Mouse (Mus musculus) hindbrain, embryonic 11.5 days (tissue): ENCODE measurements at regions not wholly inside any gene's neighbourhood (a gene's known extent, or its start where the extent isn't known, plus 50 kb on each side); places are given as distances from the start of the nearest gene placed in this dataset.

Source experiments
- ATAC-seq: fragments of 200-750 bp; cut with Nextera tagmentation; 2 replicates; pipeline ENCODE4 v1.8.0; 2017; ENCODE audit warnings: mild to moderate bottlenecking, moderate TSS enrichment, moderate library complexity; ENCODE audit not compliant: low FRiP score
- DNase-seq: peaks from one replicate; pipeline ENCODE4 v3.0.0-alpha.2; 2015; ENCODE audit warnings: low spot score
- H3K27ac ChIP-seq: fragments of 300-500 bp; sonication (generic); 2 replicates; pipeline ENCODE4 v1.5.1; 2014; ENCODE audit warnings: mild to moderate bottlenecking, low read depth, low read length
- H3K27me3 ChIP-seq: fragments of 300-500 bp; sonication (generic); 2 replicates; pipeline ENCODE4 v1.6.1; 2014; ENCODE audit warnings: mild to moderate bottlenecking, low read length, moderate library complexity, mixed read lengths; ENCODE audit not compliant: control insufficient read depth, insufficient read depth
- H3K36me3 ChIP-seq: fragments of 300-500 bp; sonication (generic); 2 replicates; pipeline ENCODE4 v1.6.1; 2014; ENCODE audit warnings: mild to moderate bottlenecking, low read length, moderate library complexity, mixed read lengths; ENCODE audit not compliant: control insufficient read depth, insufficient read depth
- H3K4me1 ChIP-seq: fragments of 300-500 bp; sonication (generic); replicated peaks from 2 replicates; pipeline ENCODE4 v1.6.1; 2014; ENCODE audit warnings: low read length, mixed read lengths; ENCODE audit not compliant: control insufficient read depth, insufficient read depth
- H3K4me2 ChIP-seq: fragments of 300-500 bp; sonication (generic); replicated peaks from 2 replicates; pipeline ENCODE4 v1.6.1; 2014; ENCODE audit warnings: mild to moderate bottlenecking, low read depth, low read length
- H3K4me3 ChIP-seq: fragments of 300-500 bp; sonication (generic); 2 replicates; pipeline ENCODE4 v1.5.1; 2014; ENCODE audit warnings: low read depth, low read length
- H3K9ac ChIP-seq: fragments of 300-500 bp; sonication (generic); 2 replicates; pipeline ENCODE4 v1.6.1; 2014; ENCODE audit warnings: low read depth, low read length
- H3K9me3 ChIP-seq: fragments of 300-500 bp; sonication (generic); 2 replicates; pipeline ENCODE4 v1.6.1; 2016; ENCODE audit warnings: low read length; ENCODE audit not compliant: control insufficient read depth
- WGBS: fragments of 180-500 bp; shearing (Covaris S2); extraction: QIAGEN DNeasy Blood & Tissue Kit; methylation state at CpG from one replicate; pipeline ENCODE4 v1.1.7; 2014; 5-methylcytosine and 5-hydroxymethylcytosine counted together

- no peak for ATAC-seq
- no peaks in the 10 kb centered on the region for H3K36me3 ChIP-seq
- DNase-seq, result no peak
- no peak overlapping the region for H3K27ac ChIP-seq
- no peaks in the 10 kb centered on the region for H3K9me3 ChIP-seq
- WGBS, result 82% methylated on average over 5 of the region's 5 CpGs
- no peak overlapping the region for H3K4me2 ChIP-seq
- no peaks in the 10 kb centered on the region for H3K27me3 ChIP-seq
- H3K4me3 ChIP-seq, result no peak overlapping the region
- H3K9ac ChIP-seq, result no peak overlapping the region
- H3K4me1 ChIP-seq, result no peaks in the 10 kb centered on the region
These were observed 553.3 kb downstream of the Gm19410 start for GRCm38 (mm10) chr8:36318884-36319283.

DNA sequence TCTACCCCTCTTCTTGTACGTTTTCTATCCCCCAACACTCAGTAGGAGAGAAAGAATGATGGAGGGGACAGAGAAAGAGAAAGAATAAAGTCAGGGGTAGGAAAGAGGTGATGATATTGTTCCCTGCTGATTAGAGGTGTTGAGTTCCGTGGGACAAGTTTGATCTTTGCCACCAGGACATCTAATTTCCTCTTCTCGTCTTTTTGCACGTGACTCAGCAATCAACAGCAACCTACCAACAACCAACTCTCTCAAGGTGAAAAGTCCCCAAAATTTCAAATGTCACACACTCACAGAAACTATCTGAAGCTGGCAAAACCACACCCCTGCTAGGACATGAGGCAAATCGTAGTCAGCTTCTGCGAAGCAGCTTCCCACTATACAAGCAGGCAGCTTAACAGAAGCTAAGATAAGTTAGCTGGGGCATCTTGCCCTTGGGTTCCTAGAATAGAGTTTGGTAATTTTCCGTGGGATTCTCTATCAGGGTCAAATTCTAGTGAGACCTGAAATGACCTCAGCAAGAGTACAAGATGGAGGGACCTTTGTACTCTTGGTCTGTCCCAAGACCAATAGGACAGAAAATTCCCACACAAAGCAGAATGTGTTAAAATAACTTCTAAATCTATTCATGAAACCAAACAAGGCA lies 553.8 kb downstream of the Gm19410 start:
- no peak for ATAC-seq

DNA sequence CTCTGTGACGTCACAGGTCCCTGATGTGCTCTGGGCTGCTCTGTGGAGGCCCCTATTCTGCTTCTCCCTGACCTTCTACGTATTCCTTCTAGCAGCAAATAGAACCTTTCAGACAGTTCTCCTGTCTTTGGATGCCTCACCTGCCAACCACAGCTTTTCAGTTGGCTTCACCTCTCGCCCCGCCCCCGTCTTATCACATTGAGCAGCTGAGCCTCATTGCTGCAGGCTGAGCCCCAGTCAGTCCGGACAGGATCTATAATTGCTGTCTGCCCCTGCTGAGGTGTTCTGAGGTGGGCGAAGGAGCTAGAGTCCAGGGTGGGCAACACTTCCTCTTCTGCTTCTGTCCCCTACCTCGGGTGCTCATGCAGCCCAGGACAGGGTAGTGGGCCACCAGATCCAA lies 556.5 kb downstream of the Gm19410 start:
- WGBS, result 85% methylated on average over 8 of the region's 8 CpGs
- Histone ChIP-seq H3K36me3 (no peaks in the 10 kb centered on the region), H3K27ac (no peak overlapping the region), H3K4me2 (no peak overlapping the region), H3K4me1 (no peaks in the 10 kb centered on the region), H3K4me3 (no peak overlapping the region), H3K9ac (no peak overlapping the region), H3K27me3 (no peaks in the 10 kb centered on the region), H3K9me3 (no peaks in the 10 kb centered on the region)
- ATAC-seq (no peak), DNase-seq (no peak)

More for the DNA sequence above, 553.8 kb downstream of the Gm19410 start:
- 71% methylated on average over 7 of the region's 7 CpGs for WGBS
- H3K4me2 ChIP-seq, result no peak overlapping the region
- no peaks in the 10 kb centered on the region for H3K36me3 ChIP-seq
- H3K4me3 ChIP-seq, result no peak overlapping the region
- no peaks in the 10 kb centered on the region for H3K27me3 ChIP-seq
- no peak for DNase-seq
- H3K9me3 ChIP-seq, result no peaks in the 10 kb centered on the region
- H3K4me1 ChIP-seq, result no peaks in the 10 kb centered on the region
- H3K27ac ChIP-seq, result no peak overlapping the region
- no peak overlapping the region for H3K9ac ChIP-seq

DNA sequence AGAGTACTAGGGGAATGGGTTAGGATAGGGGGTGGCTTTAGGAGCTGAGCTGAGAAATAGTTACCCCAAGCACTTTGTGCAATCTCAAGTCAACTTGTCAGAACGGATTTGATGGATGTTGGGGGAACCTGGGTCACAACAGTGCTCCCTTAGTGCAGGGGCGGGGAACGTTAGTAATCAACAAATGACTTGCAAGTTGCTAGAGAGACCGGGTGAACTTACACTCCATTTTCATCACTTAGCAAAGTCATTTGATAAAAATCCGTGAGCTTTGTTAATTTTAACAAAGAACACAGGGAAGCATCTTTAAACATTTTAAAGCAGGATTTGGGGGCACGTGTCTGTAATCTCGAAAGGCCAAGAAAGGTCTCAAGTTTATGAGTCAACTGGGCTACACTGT lies 557.0 kb downstream of the Gm19410 start:
- no peak overlapping the region for H3K4me3 ChIP-seq
- no peak overlapping the region for H3K27ac ChIP-seq
- H3K9ac ChIP-seq, result no peak overlapping the region
- ATAC-seq (no peak), DNase-seq (no peak)
- WGBS, result 79% methylated on average over 7 of the region's 7 CpGs
- no peaks in the 10 kb centered on the region for H3K36me3 ChIP-seq
- H3K4me2 ChIP-seq, result no peak overlapping the region
- no peaks in the 10 kb centered on the region for H3K27me3 ChIP-seq
- no peaks in the 10 kb centered on the region for H3K4me1 ChIP-seq
- H3K9me3 ChIP-seq, result no peaks in the 10 kb centered on the region

GRCm38 (mm10) chr8:36338628-36339027 lies 573.0 kb downstream of the Gm19410 start:
- H3K27me3 ChIP-seq, result no peaks in the 10 kb centered on the region
- ATAC-seq, result no peak
- no peak overlapping the region for H3K4me3 ChIP-seq
- no peak for DNase-seq
- no peak overlapping the region for H3K4me2 ChIP-seq
- H3K36me3 ChIP-seq, result no peaks in the 10 kb centered on the region
- H3K9ac ChIP-seq, result no peak overlapping the region
- H3K27ac ChIP-seq, result no peak overlapping the region
- no peaks in the 10 kb centered on the region for H3K4me1 ChIP-seq
- no peaks in the 10 kb centered on the region for H3K9me3 ChIP-seq
- WGBS, result 96% methylated on average over 5 of the region's 5 CpGs

DNA sequence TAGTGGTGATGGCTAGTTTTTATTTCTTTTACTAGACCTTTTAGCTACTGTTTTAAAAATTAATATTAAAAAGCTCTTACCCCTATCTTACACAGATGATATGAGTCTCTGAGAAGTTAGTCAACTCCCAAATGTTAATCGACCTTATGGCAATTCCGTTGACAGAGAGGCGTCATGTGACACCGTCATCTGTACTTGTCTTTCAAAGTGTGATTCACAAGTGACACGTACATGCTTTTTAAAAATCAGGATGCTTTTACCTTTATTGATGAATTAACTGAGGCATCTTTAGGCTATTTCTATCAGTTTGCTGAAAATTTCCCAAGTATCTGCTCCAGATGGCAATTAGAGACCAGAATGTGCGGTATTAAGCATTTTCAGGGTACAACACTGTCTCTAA lies 573.9 kb downstream of the Gm19410 start:
- WGBS, result 92% methylated on average over 6 of the region's 6 CpGs
- Histone ChIP-seq H3K4me1 (no peaks in the 10 kb centered on the region), H3K9me3 (no peaks in the 10 kb centered on the region), H3K4me3 (no peak overlapping the region), H3K36me3 (no peaks in the 10 kb centered on the region), H3K27me3 (no peaks in the 10 kb centered on the region), H3K9ac (no peak overlapping the region), H3K27ac (no peak overlapping the region), H3K4me2 (no peak overlapping the region)
- no peak for ATAC-seq
- no peak for DNase-seq

- no peak overlapping the region for H3K9ac ChIP-seq
- ATAC-seq (no peak), DNase-seq (no peak)
- no peak overlapping the region for H3K27ac ChIP-seq
- H3K36me3 ChIP-seq, result no peaks in the 10 kb centered on the region
- no peaks in the 10 kb centered on the region for H3K4me1 ChIP-seq
- no peaks in the 10 kb centered on the region for H3K9me3 ChIP-seq
- H3K4me3 ChIP-seq, result no peak overlapping the region
- no peak overlapping the region for H3K4me2 ChIP-seq
- H3K27me3 ChIP-seq, result no peaks in the 10 kb centered on the region
- 95% methylated on average over 3 of the region's 3 CpGs for WGBS
These were observed 574.9 kb downstream of the Gm19410 start for GRCm38 (mm10) chr8:36340454-36340853.

DNA sequence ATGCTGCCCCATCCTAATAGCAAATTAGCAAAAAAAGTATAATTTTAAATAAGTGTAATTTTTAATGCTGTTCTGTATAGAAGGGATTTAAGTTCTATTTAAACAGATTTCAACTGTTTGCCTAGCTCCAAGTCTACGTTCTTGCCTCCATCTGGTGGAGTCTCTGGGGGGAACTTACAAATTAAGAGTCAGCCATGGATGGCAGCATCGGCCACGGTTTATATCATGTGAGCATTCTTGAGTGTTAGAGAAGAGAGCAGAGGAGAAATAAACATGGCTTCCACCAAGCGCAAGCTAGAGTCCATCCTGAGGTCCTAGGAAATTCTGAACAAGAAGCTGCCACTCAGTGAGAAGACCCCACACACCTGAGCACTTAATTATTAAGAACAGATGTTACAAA lies 576.4 kb downstream of the Gm19410 start:
- H3K36me3 ChIP-seq, result no peaks in the 10 kb centered on the region
- H3K4me1 ChIP-seq, result no peaks in the 10 kb centered on the region
- ATAC-seq (no peak), DNase-seq (no peak)
- WGBS, result 74% methylated on average over 4 of the region's 4 CpGs
- H3K9ac ChIP-seq, result no peak overlapping the region
- H3K27me3 ChIP-seq, result no peaks in the 10 kb centered on the region
- no peaks in the 10 kb centered on the region for H3K9me3 ChIP-seq
- no peak overlapping the region for H3K4me2 ChIP-seq
- no peak overlapping the region for H3K27ac ChIP-seq
- H3K4me3 ChIP-seq, result no peak overlapping the region

DNA sequence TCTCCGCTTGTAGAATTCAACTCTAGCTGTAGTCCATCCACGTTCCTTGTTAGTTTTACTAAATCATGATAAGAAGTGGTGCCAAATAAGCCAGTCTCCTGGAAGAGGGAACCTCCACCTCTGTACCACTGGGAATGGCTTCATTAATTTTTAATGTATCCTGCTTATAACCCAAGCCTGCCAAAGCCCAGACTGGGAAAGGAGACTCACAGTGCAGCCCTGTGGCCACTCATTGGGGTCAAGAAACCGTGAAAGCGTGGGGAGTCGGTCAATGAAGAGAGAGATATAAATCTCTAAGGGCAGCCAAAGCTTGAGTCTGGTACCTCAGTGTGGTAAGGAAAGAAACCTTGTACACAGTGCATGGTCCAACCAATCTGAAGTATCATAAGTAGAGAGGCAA lies 577.1 kb downstream of the Gm19410 start:
- no peaks in the 10 kb centered on the region for H3K27me3 ChIP-seq
- no peaks in the 10 kb centered on the region for H3K4me1 ChIP-seq
- H3K9me3 ChIP-seq, result no peaks in the 10 kb centered on the region
- ATAC-seq (no peak), DNase-seq (no peak)
- H3K9ac ChIP-seq, result no peak overlapping the region
- H3K4me2 ChIP-seq, result no peak overlapping the region
- H3K27ac ChIP-seq, result no peak overlapping the region
- no peaks in the 10 kb centered on the region for H3K36me3 ChIP-seq
- 93% methylated on average over 5 of the region's 5 CpGs for WGBS
- H3K4me3 ChIP-seq, result no peak overlapping the region
